Mouse (Mus musculus) adrenal gland, postnatal 36 days (tissue): ENCODE measurements around the gene 9230104L09Rik. TPM values are rescaled to one million over a fixed set of nuclear protein-coding genes. Genes with fewer than 3 reads are reported as not detected.

Source experiments
- DNase-seq, 2 experiments: peaks; one replicate each; pipeline ENCODE4 v3.0.0; 2021; ENCODE audit warnings: mixed read lengths in 1 of 2
- long read RNA-seq, 2 experiments: library from polyadenylated mRNA; stranded (forward); transcript quantifications; one replicate each; pipeline ENCODE4 v2.0.0; 2021; ENCODE audit warnings: borderline sequencing depth in 2 of 2
- total RNA-seq, 2 experiments: library from RNA; stranded (reverse); gene quantifications; 2 replicates each; pipeline ENCODE4 v1.2.3; 2021

9230104L09Rik gene
- 1 to 10 TPM in 1 of 2 experiments, not detected in 1; 1.7 TPM for total RNA-seq
- long read RNA-seq, experiment 1, result 0 reads
- long read RNA-seq, experiment 2, partial matches to known transcripts, result 0 of 1 reads
- long read RNA-seq, experiment 2, other reads (novel, unspliced or antisense), result 0 of 1 reads

DNA sequence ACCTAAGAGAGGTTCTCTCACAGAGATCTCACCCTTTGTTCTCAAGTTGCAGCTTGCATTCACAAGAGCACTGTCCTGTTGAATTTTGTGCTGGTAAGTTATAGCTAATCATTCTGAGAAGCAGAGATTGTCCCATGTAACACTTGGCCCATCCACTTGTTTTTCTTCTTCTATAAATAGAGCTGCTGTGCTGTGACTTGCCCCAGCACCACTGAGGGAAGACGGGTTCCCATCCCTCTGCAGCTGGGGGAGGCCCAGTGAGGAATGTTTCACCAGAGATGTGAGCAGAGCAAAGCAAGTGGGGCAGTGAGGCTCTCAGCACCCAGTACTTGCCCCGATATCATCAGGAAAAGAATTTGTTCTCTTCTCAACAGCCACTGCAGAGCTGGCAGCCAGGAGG, at the start of gene 9230104L09Rik:
TSS of gene 9230104L09Rik (minus strand) at position 73 of the 400 bp plus-strand sequence.
- DNase-seq, result peak in 1 of 2 experiments; percentile 10

GRCm38 (mm10) chr2:148902286-148902685, 37.4 kb upstream of the 9230104L09Rik start:
- peak; percentile 66 to 73 for DNase-seq

- no peak for DNase-seq
Measured at GRCm38 (mm10) chr2:148900305-148900704, 35.5 kb upstream of the 9230104L09Rik start.

DNA sequence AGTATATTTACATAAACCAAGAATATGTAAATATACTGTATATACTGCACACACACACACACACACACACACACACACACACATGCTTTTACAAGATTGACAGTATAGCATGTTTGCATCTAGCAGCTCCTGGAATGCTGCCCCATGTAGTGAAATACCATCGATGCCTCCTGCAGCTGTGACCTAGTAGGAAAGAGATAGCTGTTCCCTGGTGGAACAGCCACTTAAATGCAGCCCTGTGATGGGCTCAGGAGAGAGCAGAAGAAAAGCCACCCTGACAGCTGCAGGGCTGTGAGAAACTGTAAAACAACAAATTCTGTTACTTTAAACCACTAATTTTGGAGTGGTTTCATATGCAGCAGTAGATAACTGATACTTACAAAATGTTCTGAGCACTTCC, 31.4 kb upstream of the 9230104L09Rik start:
- DNase-seq, result no peak

- DNase-seq, result no peak
Measured at GRCm38 (mm10) chr2:148893107-148893506, 28.3 kb upstream of the 9230104L09Rik start.

DNA sequence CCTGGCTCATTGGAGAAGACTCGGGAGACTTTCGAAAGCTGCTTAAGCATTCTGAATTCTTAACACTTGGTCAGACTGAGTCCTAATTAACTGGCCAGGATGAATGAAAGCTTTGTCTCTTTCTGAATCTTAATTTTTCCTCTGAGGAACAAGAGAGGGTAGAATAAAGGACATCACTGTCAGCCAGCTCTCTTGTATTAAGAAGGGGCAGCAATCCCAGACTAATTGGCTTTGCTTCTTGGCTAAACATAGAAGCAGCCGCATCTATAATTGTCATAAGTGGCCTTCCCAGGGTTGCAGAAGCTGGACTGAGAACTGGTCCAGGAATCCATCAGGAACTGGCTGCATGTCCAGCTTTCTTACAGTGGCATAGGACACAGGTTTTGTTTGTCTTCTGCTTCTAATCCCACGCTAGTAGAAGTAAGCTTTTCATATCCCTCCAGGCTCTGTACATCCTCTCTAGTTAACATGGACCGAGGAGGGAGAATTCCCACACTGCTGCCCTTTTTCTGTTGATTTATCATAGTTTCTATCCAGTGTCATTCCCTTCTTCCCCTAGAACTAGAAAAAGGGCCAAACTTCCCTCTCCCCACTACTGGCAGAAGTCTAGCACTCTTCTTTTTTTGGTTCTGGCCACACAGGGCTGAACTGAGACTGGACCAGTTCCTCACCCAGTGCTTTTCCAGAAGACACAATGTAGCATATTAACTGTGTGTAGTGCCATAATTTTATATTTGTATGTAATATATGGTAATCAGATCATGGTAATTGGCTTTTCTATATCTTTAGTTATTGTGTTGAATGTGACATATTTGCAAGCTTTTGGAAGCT, 25.4 kb upstream of the 9230104L09Rik start:
- no peak for DNase-seq

GRCm38 (mm10) chr2:148889331-148890010, 24.6 kb upstream of the 9230104L09Rik start:
- DNase-seq, result no peak

- no peak for DNase-seq
Measured at GRCm38 (mm10) chr2:148888872-148889271, 24.0 kb upstream of the 9230104L09Rik start.

DNA sequence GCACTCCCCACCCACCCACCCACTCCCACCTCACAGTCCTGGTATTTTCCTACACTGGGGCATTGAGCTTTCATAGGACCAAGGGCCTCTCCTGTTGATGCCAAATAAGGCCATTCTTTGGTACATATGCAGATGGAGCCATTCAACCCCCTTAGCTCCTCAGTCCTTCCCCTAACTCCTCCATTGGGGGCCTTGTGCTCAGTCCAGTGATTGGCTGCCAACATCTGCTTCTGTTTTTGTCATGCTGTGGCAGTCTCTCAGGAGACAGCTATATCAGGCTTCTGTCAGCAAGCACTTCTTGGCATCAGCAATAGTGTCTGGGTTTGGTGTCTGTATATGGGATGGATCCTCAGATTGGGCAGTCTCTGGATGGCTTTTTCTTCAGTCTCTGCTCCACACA, 19.9 kb upstream of the 9230104L09Rik start:
- no peak for DNase-seq

- DNase-seq, result no peak
Measured at GRCm38 (mm10) chr2:148879199-148879598, 14.4 kb upstream of the 9230104L09Rik start.

DNA sequence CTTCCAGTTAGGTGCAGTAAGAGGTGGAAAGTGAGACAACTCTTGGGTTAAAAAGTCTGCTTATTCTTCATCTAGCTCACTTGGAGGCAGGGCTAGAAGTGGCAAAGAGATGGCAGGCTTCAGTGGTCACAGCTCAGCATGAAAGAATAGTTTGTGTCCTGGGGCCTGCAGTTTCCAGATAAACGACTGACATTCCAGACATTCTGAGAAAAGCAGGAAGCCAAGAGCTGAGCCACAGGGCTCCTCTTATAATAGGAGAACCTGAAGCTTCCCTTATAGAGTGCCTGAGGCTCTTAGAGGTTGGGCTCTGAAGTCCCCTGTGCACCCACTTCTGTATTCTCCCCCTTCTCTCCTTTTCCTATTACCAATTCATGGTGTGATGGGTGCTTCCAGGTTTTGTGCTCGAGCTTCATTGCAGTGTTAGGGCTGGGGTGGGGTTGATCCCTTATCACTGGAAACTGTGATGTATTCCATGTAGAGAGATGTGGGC, 13.8 kb upstream of the 9230104L09Rik start:
- no peak for DNase-seq

- DNase-seq, result peak; percentile 54 to 74
Measured at GRCm38 (mm10) chr2:148877016-148877770, 12.4 kb upstream of the 9230104L09Rik start.

- DNase-seq, result peak; percentile 96 to 97
Measured at GRCm38 (mm10) chr2:148875335-148875811, 10.5 kb upstream of the 9230104L09Rik start, which contains the start of gene Cst3. Gene Cst3 (minus strand): TSS chr2:148875692.

DNA sequence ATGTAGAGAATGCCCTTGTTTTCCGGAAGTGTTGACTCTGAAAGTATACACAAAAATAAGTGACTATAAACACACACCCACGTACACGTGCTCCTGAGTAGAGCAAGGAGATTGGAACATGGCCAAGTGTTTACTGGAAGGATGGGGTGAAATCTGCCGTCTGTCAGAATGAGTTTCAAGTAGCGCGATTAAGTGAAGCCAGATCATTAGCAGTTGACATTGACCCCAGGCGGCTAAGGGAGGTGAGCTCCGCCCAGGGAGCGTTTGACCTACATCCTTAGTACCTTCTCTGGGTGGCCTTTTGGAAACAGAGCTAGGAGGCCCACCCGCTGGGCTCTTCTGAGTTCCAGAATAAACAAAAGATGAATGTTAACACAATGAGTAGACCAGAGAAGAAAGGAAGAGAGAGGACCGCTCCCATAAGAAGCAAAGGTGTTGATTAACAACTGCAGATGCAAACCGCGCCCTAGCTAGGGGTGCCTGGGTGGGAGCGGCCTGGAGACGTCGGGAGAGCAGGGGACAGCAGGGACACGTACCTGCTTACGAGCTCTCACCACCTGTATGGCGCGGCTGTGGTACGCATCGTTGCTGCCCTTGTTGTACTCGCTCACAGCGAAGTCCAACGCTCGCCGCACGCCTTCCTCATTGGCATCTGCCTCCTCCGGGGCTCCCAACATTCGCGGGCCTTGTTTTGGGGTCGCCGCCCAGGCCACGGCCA, 9.9 kb upstream of the 9230104L09Rik start:
- DNase-seq, result peak; percentile 46

DNA sequence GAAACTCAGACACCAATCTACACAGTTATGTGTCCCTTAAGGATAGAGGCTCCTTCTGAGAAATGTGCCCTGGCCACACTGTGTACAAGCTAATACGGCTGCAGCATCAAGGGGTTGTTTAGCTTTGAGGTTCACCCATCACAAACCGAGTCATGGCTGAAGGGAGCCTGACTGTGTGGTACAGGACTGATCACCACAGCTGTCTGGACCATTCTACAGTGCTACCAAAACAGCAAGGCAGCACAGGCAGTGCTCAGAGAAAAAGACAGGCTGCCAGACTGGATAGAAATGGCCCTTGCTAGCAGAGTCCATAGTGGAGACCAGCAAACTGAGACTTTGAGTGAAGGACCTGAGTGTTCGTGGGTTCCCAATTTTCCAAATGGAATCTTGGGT, 9.4 kb upstream of the 9230104L09Rik start:
- DNase-seq, result no peak

- DNase-seq, result no peak
Measured at GRCm38 (mm10) chr2:148872860-148873259, 8.0 kb upstream of the 9230104L09Rik start.

- DNase-seq, result no peak
Measured at GRCm38 (mm10) chr2:148870526-148870925, 5.7 kb upstream of the 9230104L09Rik start.

DNA sequence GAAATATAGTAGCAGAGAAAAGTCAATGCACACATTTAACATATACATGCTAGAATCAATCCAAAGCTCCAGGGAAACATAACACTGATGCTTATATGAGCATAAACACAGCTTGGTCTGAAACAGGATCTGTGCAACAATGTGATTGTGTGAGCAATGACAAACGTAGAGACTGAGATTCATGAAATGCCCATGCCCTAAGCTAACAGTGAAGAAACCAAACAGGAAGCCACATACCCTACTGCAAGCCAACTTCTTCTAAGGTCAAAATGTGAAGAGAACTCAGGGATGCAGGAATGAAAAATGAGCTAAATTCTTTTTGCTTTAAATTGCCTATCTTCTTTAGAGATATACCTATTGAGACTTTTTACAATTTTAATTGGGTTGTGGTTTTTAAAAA, 4.1 kb upstream of the 9230104L09Rik start:
- no peak for DNase-seq

DNA sequence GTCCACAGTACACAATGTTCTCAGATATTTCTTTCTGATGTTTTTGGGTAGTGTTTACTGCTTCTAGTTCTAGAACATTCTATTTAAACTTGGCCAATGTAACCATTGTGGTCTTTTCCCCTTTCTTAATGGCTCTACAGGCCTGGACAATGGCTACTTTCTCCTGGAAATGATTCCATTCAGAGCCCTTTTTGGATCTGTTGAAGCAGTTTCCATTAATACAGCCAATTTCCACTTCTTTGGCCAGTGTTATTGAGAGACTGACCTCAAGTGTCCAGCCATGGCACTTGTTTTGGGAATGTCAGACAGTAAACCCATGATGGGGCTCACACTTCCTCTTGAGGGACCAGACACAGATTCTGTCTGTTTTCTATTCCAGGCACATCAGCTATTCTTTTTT, 3.1 kb downstream of the 9230104L09Rik start:
- no peak for DNase-seq

DNA sequence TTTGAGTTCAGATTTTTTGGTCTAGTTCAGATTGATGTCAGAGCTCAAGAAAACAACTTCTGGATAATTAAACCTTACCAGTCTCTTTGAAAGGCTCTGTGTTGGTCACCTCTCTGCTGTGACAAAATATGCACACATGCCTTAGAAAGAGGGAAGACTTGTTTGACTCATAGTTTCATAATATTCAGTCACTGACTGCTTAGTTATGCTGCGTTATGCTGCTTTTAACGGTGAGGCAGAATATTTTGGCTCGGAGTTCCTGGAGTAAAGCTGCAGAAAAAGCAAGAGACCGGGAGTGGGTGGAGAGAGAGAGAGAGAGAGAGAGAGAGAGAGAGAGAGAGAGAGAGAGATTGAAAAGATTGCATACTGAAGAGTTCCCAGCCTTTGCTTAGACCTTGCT, 3.8 kb downstream of the 9230104L09Rik start:
- no peak for DNase-seq

DNA sequence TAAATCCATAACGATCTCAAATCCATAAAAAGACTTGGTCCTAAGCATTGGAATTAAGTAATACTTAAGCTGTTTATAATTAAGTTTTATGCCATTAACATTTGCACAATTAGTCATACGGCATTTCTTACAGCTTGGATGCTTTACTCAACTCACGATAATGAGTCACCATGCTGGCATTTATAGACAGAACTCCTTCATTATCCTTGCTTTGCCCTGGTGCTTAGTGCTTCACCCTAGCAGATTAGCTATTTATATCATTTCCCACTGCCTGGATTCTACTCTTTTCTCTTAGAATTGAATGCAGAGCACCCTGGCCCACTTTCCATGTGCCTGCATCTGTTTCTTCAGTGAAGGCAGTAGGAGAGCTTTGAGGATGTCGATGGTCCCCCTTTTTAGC, 7.3 kb downstream of the 9230104L09Rik start:
- DNase-seq, result no peak
